Mouse (Mus musculus) layer of hippocampus, adult 11-12 months (tissue): ENCODE data around the gene Bst2.
A peak's percentile ranks its signal among the peaks of the same experiment; 100 is the strongest.

ENCODE experiments used
- DNase-seq: peaks from one replicate; pipeline ENCODE4 v3.0.0; 2022; ENCODE audit warnings: low spot score

Gene Bst2

GRCm38 (mm10) chr8:71558958-71559690 lies 21.9 kb upstream of the Bst2 start:
- peak; percentile 58 for DNase-seq

GRCm38 (mm10) chr8:71558071-71558957 lies 21.1 kb upstream of the Bst2 start, which contains the start of gene Tmem221:
Tmem221 (minus strand) TSS chr8:71558871.
- no peak for DNase-seq

DNA sequence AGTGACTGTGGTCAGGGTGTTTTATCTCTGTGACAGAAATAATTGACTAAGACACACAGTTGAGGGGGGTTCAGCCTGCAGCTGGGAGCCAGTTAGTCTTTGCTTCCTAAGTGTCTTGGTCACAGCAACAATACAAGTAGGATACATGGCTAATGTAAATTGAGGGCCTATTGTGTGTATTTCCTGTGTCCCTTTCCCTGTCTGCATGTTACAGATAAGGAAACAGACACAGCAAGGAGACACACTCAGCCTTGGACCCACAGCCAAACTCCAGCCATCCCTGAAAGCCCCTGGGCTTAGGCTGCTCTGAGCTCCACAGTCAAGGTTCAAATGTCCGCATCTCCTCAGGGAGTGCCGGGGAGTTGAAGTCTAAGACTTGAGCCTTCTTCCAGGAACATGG lies 17.4 kb upstream of the Bst2 start:
- DNase-seq: no peak

DNA sequence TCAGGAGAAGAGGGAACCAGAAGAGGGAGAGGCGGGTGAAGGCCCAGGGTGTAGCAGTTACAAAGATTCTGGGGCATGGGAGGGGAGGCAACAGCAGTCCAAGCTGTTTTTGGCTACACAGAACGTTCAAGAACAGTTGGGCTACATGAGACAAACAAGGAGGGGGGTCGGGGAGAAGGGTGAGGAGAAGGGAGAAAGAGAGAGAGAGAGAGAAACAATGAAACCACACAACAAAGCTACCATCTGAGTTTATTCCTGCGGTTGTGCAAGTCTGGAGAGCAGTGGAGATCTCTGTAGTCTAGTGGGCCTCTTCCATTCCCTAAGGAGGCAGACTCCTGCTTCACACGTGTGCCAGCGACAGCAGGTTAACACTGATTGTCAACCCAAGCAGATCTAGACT lies 16.7 kb upstream of the Bst2 start:
- no peak for DNase-seq

DNA sequence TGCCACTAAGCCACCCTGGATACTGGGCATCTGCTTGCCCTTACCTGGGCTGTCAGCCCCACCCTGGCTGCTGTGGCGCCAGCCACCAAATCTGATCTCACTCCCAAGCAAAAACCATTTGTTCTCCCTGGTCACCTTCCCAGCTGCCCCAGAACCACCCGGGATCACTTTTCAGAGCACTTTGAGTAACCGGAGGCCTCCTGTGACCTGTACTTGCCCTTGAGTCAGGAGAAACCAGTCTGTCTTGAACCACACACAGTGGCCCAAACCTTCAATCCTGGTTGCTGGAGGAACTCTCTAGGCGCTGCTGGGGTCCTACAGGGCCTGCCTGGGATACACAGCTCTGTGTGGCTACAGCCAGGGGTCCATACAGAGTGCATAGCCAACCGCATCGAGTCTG lies 15.5 kb upstream of the Bst2 start:
- DNase-seq: no peak

GRCm38 (mm10) chr8:71550754-71551153 lies 13.5 kb upstream of the Bst2 start:
- no peak for DNase-seq

GRCm38 (mm10) chr8:71547590-71547989 lies 10.3 kb upstream of the Bst2 start:
- no peak for DNase-seq

DNA sequence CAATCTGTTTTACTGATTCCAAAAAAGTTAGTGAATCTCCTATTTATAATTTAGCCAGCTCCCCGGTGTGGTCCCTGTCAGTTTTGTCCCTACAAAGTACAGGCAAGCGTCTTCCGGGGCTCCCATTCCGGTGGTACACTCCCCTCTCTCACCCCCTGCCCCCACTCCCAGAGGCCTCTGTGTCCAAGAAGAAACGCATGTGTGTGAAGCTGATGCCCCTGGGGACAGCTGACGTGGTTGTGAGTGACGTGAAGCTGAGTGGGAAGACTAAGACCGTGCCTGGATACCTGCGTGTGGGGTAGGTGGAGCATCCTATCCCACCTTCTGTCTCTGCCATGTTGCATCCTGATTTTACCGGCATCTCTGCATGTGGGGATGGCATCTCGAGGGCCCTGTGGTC lies 7.8 kb upstream of the Bst2 start:
- DNase-seq: no peak

DNA sequence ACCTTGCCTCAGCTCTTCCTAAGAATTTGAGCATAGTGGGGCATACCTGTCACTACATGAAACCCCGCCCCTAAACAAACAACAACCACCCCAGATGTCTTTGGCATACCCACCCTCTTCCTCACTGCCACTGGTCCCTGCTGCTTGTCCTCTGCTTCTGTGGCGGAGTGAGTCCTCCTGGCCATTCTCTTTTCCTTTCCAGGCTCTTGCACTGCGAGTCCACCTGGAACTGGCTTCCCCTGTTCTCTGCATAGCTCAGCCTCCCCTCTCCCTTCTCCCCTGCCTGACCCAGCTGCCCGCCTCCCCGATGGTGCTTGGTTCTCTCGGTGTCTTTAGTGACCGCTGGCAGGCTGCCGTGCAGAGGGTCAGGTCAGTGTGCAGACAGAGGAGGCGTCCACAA lies 6.5 kb upstream of the Bst2 start:
- DNase-seq: no peak

- DNase-seq: peak; percentile 99
Measured at GRCm38 (mm10) chr8:71542632-71543343, 5.5 kb upstream of the Bst2 start, which contains the start of gene Mvb12a. Mvb12a (plus strand) TSS chr8:71542922.

- no peak for DNase-seq
Measured at GRCm38 (mm10) chr8:71535663-71536062, 1.6 kb downstream of the Bst2 start.

DNA sequence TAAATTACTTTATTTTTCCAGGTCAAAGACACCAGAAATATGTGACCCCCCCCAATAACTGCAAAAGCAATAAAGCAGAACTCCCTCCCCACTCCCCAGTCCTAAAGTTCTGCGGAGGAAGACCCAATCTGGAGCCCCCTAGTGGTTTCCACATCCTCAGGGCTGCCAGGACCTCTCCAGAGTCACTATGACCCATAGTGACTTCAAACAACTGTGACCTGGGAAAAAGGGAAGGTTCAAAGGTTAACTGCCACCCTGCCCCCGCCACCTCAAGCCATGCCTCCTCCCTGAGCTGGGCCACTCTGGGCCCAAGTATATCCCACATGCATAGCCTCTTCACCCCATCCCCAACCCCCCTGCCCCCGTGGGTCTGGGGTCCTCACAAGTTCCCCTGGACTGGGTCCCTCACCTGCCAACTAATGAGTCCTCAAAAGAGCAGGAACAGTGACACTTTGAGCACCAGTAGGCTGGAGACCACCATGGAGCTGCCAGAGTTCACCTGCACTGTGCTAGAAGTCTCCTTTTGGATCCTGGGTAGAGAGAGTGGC lies 2.9 kb downstream of the Bst2 start:
- no peak for DNase-seq

DNA sequence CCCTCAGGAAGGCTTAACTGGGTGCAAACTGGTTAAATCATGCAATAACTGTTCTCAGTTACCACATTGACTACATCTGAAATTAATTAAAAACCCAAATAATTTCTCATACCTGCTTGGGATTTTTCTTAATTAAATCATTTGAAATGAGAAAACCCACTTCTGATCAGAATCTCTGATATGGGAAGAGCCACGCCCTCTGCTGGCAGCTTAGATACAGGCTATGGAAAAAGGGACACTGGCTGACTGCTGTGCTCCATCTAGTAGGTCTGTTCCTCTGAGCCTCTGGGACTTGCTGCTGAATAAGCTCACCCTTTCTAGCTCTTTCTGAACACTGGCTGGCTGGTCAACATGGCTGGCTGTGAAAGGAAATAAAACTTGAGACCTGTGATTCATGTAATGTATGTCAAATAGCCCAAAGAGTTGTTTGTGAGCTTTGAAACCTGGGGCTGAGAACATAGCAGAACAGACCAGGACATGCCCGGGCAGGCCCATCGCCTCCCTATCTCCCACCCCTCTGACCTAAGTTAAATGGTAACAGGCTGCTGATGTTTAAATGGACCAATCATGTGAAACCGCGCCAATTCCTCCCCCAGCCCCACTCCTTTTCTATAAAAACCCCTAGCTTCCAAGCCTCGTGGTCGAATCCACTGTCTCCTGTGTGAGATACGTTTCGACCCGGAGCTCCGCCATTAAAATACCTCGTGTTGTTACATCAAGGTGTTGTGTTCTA lies 6.4 kb downstream of the Bst2 start:
- DNase-seq: peak; percentile 64

DNA sequence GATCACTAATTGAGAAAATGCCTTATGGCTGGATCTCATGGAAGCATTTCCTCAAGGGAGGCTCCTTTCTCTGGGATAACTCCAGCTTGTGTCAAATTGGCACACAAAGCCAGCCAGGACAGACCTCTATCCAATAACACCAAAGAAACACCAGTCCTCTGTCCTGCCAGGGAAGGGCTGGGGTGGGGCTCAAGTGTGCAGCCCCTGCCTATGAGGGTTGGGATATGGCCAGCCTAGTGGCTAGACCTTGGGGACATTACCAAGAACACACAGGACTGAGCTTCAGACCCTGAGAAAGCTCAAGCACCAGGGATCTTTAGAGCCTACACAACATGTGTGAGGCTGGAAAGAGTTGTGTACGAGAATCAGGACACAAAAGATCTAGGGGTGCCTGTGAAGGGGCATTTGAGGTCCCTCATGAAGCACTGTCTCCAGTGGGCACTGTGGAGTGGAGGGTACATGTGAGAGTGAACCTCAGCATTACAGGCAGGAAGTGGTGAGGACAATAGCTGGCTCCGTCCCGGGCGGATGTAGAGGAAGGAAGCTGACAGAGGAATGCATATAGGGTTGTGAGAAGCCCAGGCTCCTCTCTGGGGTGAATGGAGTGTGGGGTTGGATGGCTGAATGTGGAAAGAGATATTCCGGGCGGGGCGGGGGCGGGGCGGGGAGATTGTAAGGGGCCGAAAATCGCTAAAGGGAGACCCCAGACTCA lies 8.7 kb downstream of the Bst2 start:
- DNase-seq: no peak

DNA sequence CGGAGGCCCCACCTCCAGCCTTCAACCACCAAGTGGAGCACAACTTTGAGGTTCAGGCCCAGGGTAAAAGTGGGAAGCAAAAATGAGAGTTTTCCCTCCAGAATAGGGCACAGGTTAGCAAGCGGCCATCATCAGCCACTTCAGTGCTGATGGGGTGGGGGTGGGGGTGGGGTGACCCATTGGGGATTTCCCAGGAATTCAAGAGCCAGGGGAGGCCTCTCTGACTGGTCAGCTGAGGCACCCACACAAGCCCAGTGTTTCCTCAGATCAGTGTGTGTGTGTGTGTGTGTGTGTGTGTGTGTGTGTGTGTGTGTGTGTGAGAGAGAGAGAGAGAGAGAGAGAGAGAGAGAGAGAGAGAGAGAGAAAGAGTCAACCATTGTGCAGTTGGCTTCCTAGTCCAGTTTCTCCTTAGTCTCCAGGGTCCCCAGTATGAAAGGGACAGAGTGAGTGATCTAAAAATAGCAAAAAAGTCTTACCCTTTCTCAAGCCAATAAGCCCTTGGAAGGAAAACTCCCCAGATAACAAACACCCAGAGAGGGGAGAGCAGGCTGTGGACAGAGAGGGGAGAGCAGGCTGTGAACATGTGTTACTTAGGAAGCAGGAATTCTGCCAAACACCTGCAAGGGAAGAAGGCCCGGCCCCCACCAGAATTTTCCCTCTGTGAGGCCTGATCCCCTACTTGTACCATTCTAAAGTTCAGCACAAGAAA lies 9.9 kb downstream of the Bst2 start:
- DNase-seq: no peak

GRCm38 (mm10) chr8:71526272-71526671 lies 11.0 kb downstream of the Bst2 start:
- no peak for DNase-seq

- no peak for DNase-seq
Measured at GRCm38 (mm10) chr8:71525226-71526050, 11.8 kb downstream of the Bst2 start, which contains the start of gene Ccdc194. Ccdc194 (minus strand) TSS chr8:71525711.

GRCm38 (mm10) chr8:71521634-71522033 lies 15.6 kb downstream of the Bst2 start:
- DNase-seq: peak; percentile 95
